Mouse (Mus musculus) B cell, adult 2 months (primary cell): ENCODE data around the gene Fam163a.

ENCODE experiments used
- DNase-seq, 2 experiments: peaks; one replicate each; pipeline ENCODE4 v3.0.0; 2022

Gene Fam163a

GRCm38 (mm10) chr1:156201069-156201468, 3.8 kb downstream of the Fam163a start:
- no peak for DNase-seq

GRCm38 (mm10) chr1:156197588-156197987, 7.2 kb downstream of the Fam163a start:
- no peak for DNase-seq

- no peak for DNase-seq
Measured at GRCm38 (mm10) chr1:156193292-156193691, 11.5 kb downstream of the Fam163a start.

- DNase-seq: no peak
Measured at GRCm38 (mm10) chr1:156192853-156193252, 12.0 kb downstream of the Fam163a start.

- DNase-seq: no peak
Measured at GRCm38 (mm10) chr1:156186646-156187045, 18.2 kb downstream of the Fam163a start.

- no peak for DNase-seq
Measured at GRCm38 (mm10) chr1:156184158-156184571, 20.7 kb downstream of the Fam163a start.

- DNase-seq: no peak
Measured at GRCm38 (mm10) chr1:156183176-156183958, 21.5 kb downstream of the Fam163a start.

GRCm38 (mm10) chr1:156179875-156180274, 25.0 kb downstream of the Fam163a start:
- no peak for DNase-seq

- DNase-seq: no peak
Measured at GRCm38 (mm10) chr1:156168737-156169136, 36.1 kb downstream of the Fam163a start.

- DNase-seq: no peak
Measured at GRCm38 (mm10) chr1:156116770-156117169, 88.1 kb downstream of the Fam163a start.

GRCm38 (mm10) chr1:156113884-156114499, 90.8 kb downstream of the Fam163a start:
- no peak for DNase-seq

GRCm38 (mm10) chr1:156112142-156112541, 92.7 kb downstream of the Fam163a start:
- DNase-seq: no peak

- DNase-seq: no peak
Measured at GRCm38 (mm10) chr1:156111728-156112127, 93.1 kb downstream of the Fam163a start.

- no peak for DNase-seq
Measured at GRCm38 (mm10) chr1:156111090-156111489, 93.7 kb downstream of the Fam163a start.

- no peak for DNase-seq
Measured at GRCm38 (mm10) chr1:156108400-156108799, 96.4 kb downstream of the Fam163a start.

GRCm38 (mm10) chr1:156107424-156107823, 97.4 kb downstream of the Fam163a start:
- DNase-seq: no peak

GRCm38 (mm10) chr1:156105381-156105780, 99.4 kb downstream of the Fam163a start:
- no peak for DNase-seq

GRCm38 (mm10) chr1:156103763-156104162, 101.1 kb downstream of the Fam163a start:
- DNase-seq: no peak

GRCm38 (mm10) chr1:156091811-156092210, 113.0 kb downstream of the Fam163a start:
- DNase-seq: no peak

GRCm38 (mm10) chr1:156090042-156090441, 114.8 kb downstream of the Fam163a start:
- no peak for DNase-seq

GRCm38 (mm10) chr1:156089561-156089960, 115.3 kb downstream of the Fam163a start:
- DNase-seq: peak in 1 of 2 experiments; percentile 15

- DNase-seq: no peak
Measured at GRCm38 (mm10) chr1:156087586-156087985, 117.2 kb downstream of the Fam163a start.

- peak; percentile 43 to 47 for DNase-seq
Measured at GRCm38 (mm10) chr1:156085770-156086169, 119.1 kb downstream of the Fam163a start.

- no peak for DNase-seq
Measured at GRCm38 (mm10) chr1:156084603-156085002, 120.2 kb downstream of the Fam163a start.
